ENCODE assay signal across 8 mouse cellular contexts in genomic region chr17:24540375-24540774, GRCm38 (mm10). TPM values are rescaled to one million over a fixed set of nuclear protein-coding genes. Genes with fewer than 3 reads are reported as not detected.
DNase-seq lines count a peak whose midpoint lies in the region; ATAC-seq and TF ChIP-seq lines count a peak whose summit lies in the region.

No protein-coding gene starts in this region.

- CTCF ChIA-PET in Patski (lab: Charles Lee), result interaction anchor here (0.9 to 3.0 kb wide), 3 partner anchors 45 to 81 kb away, joined by 3 to 13 read pairs (median 7); no protein-coding TSS in a partner anchor

- POLR2A ChIA-PET in Patski (lab: Charles Lee), result no interaction called here

- H3K4me2 ChIP-seq in hindbrain, embryonic 11.5 days (replicated peaks; ENCODE audit: low read depth, low read length), result no peak overlapping the region
- H3K4me2 ChIP-seq in hindbrain, embryonic 16.5 days (ENCODE audit: low read length), result no peak overlapping the region

- ATAC-seq in hindbrain, embryonic 11.5 days (ENCODE audit: low FRiP score), result no peak
- ATAC-seq in hindbrain, embryonic 16.5 days, result no peak
- ATAC-seq in Patski, result no peak
- ATAC-seq in erythroid progenitor cell, adult 5-6 weeks (replicated peaks; ENCODE audit: low FRiP score, poor library complexity, severe bottlenecking), result peak; percentile 93
- ATAC-seq in monocyte, adult 5-6 weeks (replicated peaks; ENCODE audit: insufficient number of reproducible peaks, low FRiP score, low TSS enrichment, poor library complexity, severe bottlenecking), result peak; percentile 92

- no peaks in the 10 kb centered on the region for H3K4me1 ChIP-seq in hindbrain, embryonic 11.5 days (replicated peaks; ENCODE audit: control insufficient read depth, insufficient read depth, low read length)
- H3K4me1 ChIP-seq in hindbrain, embryonic 16.5 days (ENCODE audit: control insufficient read depth, insufficient read depth, low read depth, low read length), result peaks cover 4% of the 10 kb centered on the region
- peaks cover 18% of the 10 kb centered on the region for H3K4me1 ChIP-seq in limb, embryonic 10.5 days

- DNase-seq in hindbrain, embryonic 11.5 days (ENCODE audit: low spot score), result peak; percentile 76
- DNase-seq in Patski (ENCODE audit: low read depth, low spot score), result no peak
- peak; percentile 41 for DNase-seq in limb, embryonic 10.5 days (ENCODE audit: low spot score)
- DNase-seq in right cerebral cortex, postnatal 4 days, result no peak
- no peak for DNase-seq in gastrocnemius, postnatal 14 days

- no peak overlapping the region for H3K9ac ChIP-seq in hindbrain, embryonic 11.5 days (ENCODE audit: low read depth, low read length)
- no peak overlapping the region for H3K9ac ChIP-seq in hindbrain, embryonic 16.5 days (ENCODE audit: low read depth, low read length)

- no peaks in the 10 kb centered on the region for H3K27me3 ChIP-seq in hindbrain, embryonic 11.5 days (ENCODE audit: control insufficient read depth, insufficient read depth, low read length)
- no peaks in the 10 kb centered on the region for H3K27me3 ChIP-seq in hindbrain, embryonic 16.5 days (replicated peaks; ENCODE audit: control insufficient read depth, insufficient read depth, low read length)
- H3K27me3 ChIP-seq in Patski, result no peaks in the 10 kb centered on the region
- H3K27me3 ChIP-seq in limb, embryonic 10.5 days (ENCODE audit: low read depth, poor library complexity, severe bottlenecking), result peaks cover 8% of the 10 kb centered on the region; the same call in 1 of the 2 replicates

- TF ChIP-seq CTCF in Patski (IDR thresholded peaks at IDR 0.05), result peak; percentile 61

- WGBS in hindbrain, embryonic 11.5 days, result 9% methylated on average over 3 of the region's 3 CpGs
- 5% methylated on average over 3 of the region's 3 CpGs for WGBS in hindbrain, embryonic 16.5 days
- 16% methylated on average over 3 of the region's 3 CpGs for WGBS in limb, embryonic 10.5 days

- H3K36me3 ChIP-seq in hindbrain, embryonic 11.5 days (ENCODE audit: control insufficient read depth, insufficient read depth, low read length), result no peaks in the 10 kb centered on the region
- no peaks in the 10 kb centered on the region for H3K36me3 ChIP-seq in hindbrain, embryonic 16.5 days (ENCODE audit: control insufficient read depth, insufficient read depth, low read length)
- no peaks in the 10 kb centered on the region for H3K36me3 ChIP-seq in limb, embryonic 10.5 days

- intact Hi-C loops in gastrocnemius, postnatal 14 days (cut with DNase I; ENCODE audit: low total_unique reads), result no loop called here

- in situ Hi-C loops in Patski (cut with MboI; ENCODE audit: low pct_unique_long_range_greater_than_20kb), result no loop called here

- H3K27ac ChIP-seq in hindbrain, embryonic 11.5 days (ENCODE audit: low read depth, low read length), result no peak overlapping the region
- no peak overlapping the region for H3K27ac ChIP-seq in hindbrain, embryonic 16.5 days (ENCODE audit: low read depth, low read length)
- no peak overlapping the region for H3K27ac ChIP-seq in limb, embryonic 10.5 days

- H3K9me3 ChIP-seq in hindbrain, embryonic 11.5 days (ENCODE audit: control insufficient read depth, low read length), result no peaks in the 10 kb centered on the region
- no peaks in the 10 kb centered on the region for H3K9me3 ChIP-seq in hindbrain, embryonic 16.5 days (ENCODE audit: control insufficient read depth, low read length)
- no peaks in the 10 kb centered on the region for H3K9me3 ChIP-seq in limb, embryonic 10.5 days (replicated peaks)

- H3K4me3 ChIP-seq in hindbrain, embryonic 11.5 days (ENCODE audit: low read depth, low read length), result no peak overlapping the region
- H3K4me3 ChIP-seq in hindbrain, embryonic 16.5 days (ENCODE audit: low read length), result no peak overlapping the region
- H3K4me3 ChIP-seq in limb, embryonic 10.5 days, result no peak overlapping the region

RNA-seq across cellular contexts. Expression of gene Rab26, which starts 6.4 kb away (rescaled TPM):
- polyA plus RNA-seq in hindbrain, embryonic 11.5 days (2014; fragmentation: Nextera tagmentation; extraction: Ambion mirVana), result 1.8 and 2.8 TPM in 2 replicates
- 10.9 and 13.0 TPM in 2 replicates for polyA plus RNA-seq in hindbrain, embryonic 16.5 days (2015; fragmentation: Nextera tagmentation; extraction: Ambion mirVana)
- polyA plus RNA-seq in Patski (2021), result 0.40 TPM
- total RNA-seq in erythroid progenitor cell, adult 5-6 weeks (2015; ENCODE audit: low replicate concordance), result 1.1 TPM in 1 of 2 replicates, not detected in the other
- total RNA-seq in erythroid progenitor cell, adult 5-6 weeks (2017; ENCODE audit: low replicate concordance), result not detected in 2 replicates
- polyA plus RNA-seq in limb, embryonic 10.5 days (2016; fragmentation: Nextera tagmentation; extraction: Ambion mirVana), result 2.4 and 3.8 TPM in 2 replicates
- 0.39 TPM in 1 of 3 replicates, not detected in the others for total RNA-seq in monocyte, adult 5-6 weeks (2017)
- total RNA-seq in gastrocnemius, postnatal 14 days (2021), result under 1 TPM; 0.21 to 0.27 TPM

RNA-seq across cellular contexts. Expression of gene Pkd1, which starts 9.3 kb away (rescaled TPM):
- polyA plus RNA-seq in hindbrain, embryonic 11.5 days (2014; fragmentation: Nextera tagmentation; extraction: Ambion mirVana), result 16.0 and 22.2 TPM in 2 replicates
- 26.8 and 29.9 TPM in 2 replicates for polyA plus RNA-seq in hindbrain, embryonic 16.5 days (2015; fragmentation: Nextera tagmentation; extraction: Ambion mirVana)
- 41.0 TPM for polyA plus RNA-seq in Patski (2021)
- 11.3 and 11.9 TPM in 2 replicates for total RNA-seq in erythroid progenitor cell, adult 5-6 weeks (2015; ENCODE audit: low replicate concordance)
- 11.7 and 22.5 TPM in 2 replicates for total RNA-seq in erythroid progenitor cell, adult 5-6 weeks (2017; ENCODE audit: low replicate concordance)
- polyA plus RNA-seq in limb, embryonic 10.5 days (2016; fragmentation: Nextera tagmentation; extraction: Ambion mirVana), result 18.9 and 24.7 TPM in 2 replicates
- 9.1 to 15.7 TPM (median 11.9 TPM) in 3 replicates for total RNA-seq in monocyte, adult 5-6 weeks (2017)
- total RNA-seq in gastrocnemius, postnatal 14 days (2021), result 10 to 100 TPM; 32.0 to 36.1 TPM

RNA-seq across cellular contexts. Expression of gene Traf7, which starts 12.6 kb away (rescaled TPM):
- 65.8 and 71.1 TPM in 2 replicates for polyA plus RNA-seq in hindbrain, embryonic 11.5 days (2014; fragmentation: Nextera tagmentation; extraction: Ambion mirVana)
- 85.9 and 94.2 TPM in 2 replicates for polyA plus RNA-seq in hindbrain, embryonic 16.5 days (2015; fragmentation: Nextera tagmentation; extraction: Ambion mirVana)
- polyA plus RNA-seq in Patski (2021), result 154 TPM
- total RNA-seq in erythroid progenitor cell, adult 5-6 weeks (2015; ENCODE audit: low replicate concordance), result 49.0 and 54.1 TPM in 2 replicates
- total RNA-seq in erythroid progenitor cell, adult 5-6 weeks (2017; ENCODE audit: low replicate concordance), result 73.9 and 83.1 TPM in 2 replicates
- polyA plus RNA-seq in limb, embryonic 10.5 days (2016; fragmentation: Nextera tagmentation; extraction: Ambion mirVana), result 125 and 136 TPM in 2 replicates
- 83.2 to 132 TPM (median 118 TPM) in 3 replicates for total RNA-seq in monocyte, adult 5-6 weeks (2017)
- total RNA-seq in gastrocnemius, postnatal 14 days (2021), result 10 to 100 TPM; 31.9 to 33.4 TPM

RNA-seq across cellular contexts. Expression of gene Caskin1, which starts 52.0 kb away (rescaled TPM):
- polyA plus RNA-seq in hindbrain, embryonic 11.5 days (2014; fragmentation: Nextera tagmentation; extraction: Ambion mirVana), result 6.4 and 9.2 TPM in 2 replicates
- 43.6 and 44.6 TPM in 2 replicates for polyA plus RNA-seq in hindbrain, embryonic 16.5 days (2015; fragmentation: Nextera tagmentation; extraction: Ambion mirVana)
- polyA plus RNA-seq in Patski (2021), result 1.0 TPM
- not detected in 2 replicates for total RNA-seq in erythroid progenitor cell, adult 5-6 weeks (2015; ENCODE audit: low replicate concordance)
- total RNA-seq in erythroid progenitor cell, adult 5-6 weeks (2017; ENCODE audit: low replicate concordance), result not detected in 2 replicates
- 1.4 and 3.6 TPM in 2 replicates for polyA plus RNA-seq in limb, embryonic 10.5 days (2016; fragmentation: Nextera tagmentation; extraction: Ambion mirVana)
- total RNA-seq in monocyte, adult 5-6 weeks (2017), result not detected in 3 replicates
- total RNA-seq in gastrocnemius, postnatal 14 days (2021), result under 1 TPM; 0.22 to 0.31 TPM

Comparison
In these comparisons a context has a peak if more than half of its experiments do, and no peak if none do; other contexts are left out.
1. ATAC-seq: peak in erythroid progenitor cell, adult 5-6 weeks (single experiment) and monocyte, adult 5-6 weeks (single experiment); none in hindbrain, embryonic 11.5 days (single experiment), hindbrain, embryonic 16.5 days (single experiment) and Patski (single experiment).
2. DNase-seq: peak in hindbrain, embryonic 11.5 days (single experiment) and limb, embryonic 10.5 days (single experiment); none in Patski (single experiment), right cerebral cortex, postnatal 4 days (single experiment) and gastrocnemius, postnatal 14 days (single experiment).